Mouse (Mus musculus): Measurements from ENCODE around the gene Adamts20.

Gene Adamts20

GRCm38 (mm10) chr15:94349052-94349451 is 116.2 kb downstream of the Adamts20 start:
- DNase-seq (ENCODE audit: low read depth in 2 of 2, low spot score in 2 of 2): no peak

- no peak for DNase-seq (ENCODE audit: low read depth in 2 of 2, low spot score in 2 of 2)
These were observed 120.9 kb downstream of the Adamts20 start for GRCm38 (mm10) chr15:94344317-94344716.

DNA sequence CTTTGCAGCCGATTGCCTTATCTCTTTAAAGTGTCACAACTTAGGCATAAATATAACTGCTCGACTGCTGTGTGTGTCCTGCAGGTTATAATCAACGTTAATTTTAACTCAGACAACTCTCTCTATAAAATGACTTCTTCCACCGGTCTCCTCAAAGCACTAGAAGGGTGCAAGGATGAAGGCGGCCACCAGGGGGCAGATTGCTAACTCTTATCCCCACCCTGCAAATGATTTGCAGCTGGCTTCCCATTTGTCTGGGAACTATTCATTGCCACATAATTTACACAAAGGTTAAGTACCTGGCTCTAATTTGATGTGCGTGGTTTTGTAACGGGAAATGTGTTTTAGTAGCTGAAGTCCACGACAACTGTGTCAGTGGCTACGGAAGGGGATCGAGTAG is 122.9 kb downstream of the Adamts20 start:
- DNase-seq (ENCODE audit: low read depth in 2 of 2, low spot score in 2 of 2): peak; percentile 64 to 67

DNA sequence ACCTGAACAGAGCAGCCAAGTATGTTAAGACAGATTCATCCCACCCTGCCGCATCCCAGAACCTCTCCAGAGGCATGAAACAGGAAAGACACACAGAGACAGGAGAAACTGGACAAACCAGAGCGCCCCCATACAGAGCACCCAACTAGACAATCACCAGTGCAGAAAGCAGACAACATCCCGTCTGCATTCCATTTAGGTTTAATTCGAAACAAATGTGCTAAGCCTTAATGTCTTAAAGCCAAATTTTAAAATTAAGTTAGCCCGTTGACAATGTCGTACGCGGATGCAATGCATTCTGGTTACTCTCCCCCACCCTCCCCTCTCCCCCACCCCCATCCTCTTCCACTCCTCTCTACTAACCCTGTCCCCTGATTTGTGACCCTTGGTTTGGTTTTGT is 126.2 kb downstream of the Adamts20 start:
- no peak for DNase-seq (ENCODE audit: low read depth in 2 of 2, low spot score in 2 of 2)

- no peak for DNase-seq (ENCODE audit: low read depth in 2 of 2, low spot score in 2 of 2)
These were observed 130.6 kb downstream of the Adamts20 start for GRCm38 (mm10) chr15:94334586-94334985.

GRCm38 (mm10) chr15:94326626-94327025 is 138.6 kb downstream of the Adamts20 start:
- no peak for DNase-seq (ENCODE audit: low read depth in 2 of 2, low spot score in 2 of 2)

GRCm38 (mm10) chr15:94325509-94326181 is 139.6 kb downstream of the Adamts20 start:
- no peak for DNase-seq (ENCODE audit: low read depth in 2 of 2, low spot score in 2 of 2)

DNA sequence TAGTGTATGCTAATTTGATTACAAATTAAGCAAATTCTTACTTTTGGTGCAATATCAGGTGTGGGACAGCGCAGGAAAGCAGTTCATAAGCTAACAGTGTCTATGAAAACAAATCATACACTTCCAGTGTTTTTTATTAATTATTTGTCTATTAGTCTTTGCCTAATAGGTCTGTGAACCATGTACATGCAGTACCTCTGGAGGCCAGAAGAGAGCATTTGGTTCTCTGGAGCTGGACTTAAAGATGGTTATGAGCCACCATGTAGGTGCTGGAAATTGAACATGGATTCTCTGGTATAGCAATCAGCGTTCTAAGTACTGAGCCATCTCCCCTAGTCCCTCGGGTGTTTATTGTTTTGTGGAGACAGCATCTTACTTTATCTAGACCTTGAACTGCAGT is 149.0 kb downstream of the Adamts20 start:
- no peak for DNase-seq (ENCODE audit: low read depth in 2 of 2, low spot score in 2 of 2)

DNA sequence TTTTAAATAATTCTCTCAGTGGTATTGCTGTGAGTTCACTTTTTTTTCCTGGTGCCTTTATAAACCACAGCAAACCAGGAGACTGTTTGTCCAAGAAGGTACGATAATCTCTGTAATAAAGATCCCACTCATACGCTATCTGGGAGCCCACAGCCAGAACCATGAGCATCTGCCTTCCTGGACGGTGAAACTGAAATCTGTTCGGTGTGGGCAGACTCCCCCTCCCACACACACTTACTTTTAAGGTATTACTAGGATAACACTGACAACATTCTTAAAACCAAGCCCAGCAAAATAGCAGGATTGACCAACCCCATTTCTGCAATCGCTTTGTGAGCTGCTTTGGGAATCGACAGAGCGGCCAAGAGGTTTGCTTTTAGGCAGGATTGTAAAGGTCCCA is 155.5 kb downstream of the Adamts20 start:
- DNase-seq (ENCODE audit: low read depth in 2 of 2, low spot score in 2 of 2): no peak

- DNase-seq (ENCODE audit: low read depth in 2 of 2, low spot score in 2 of 2): no peak
These were observed 157.3 kb downstream of the Adamts20 start for GRCm38 (mm10) chr15:94307888-94308287.

DNA sequence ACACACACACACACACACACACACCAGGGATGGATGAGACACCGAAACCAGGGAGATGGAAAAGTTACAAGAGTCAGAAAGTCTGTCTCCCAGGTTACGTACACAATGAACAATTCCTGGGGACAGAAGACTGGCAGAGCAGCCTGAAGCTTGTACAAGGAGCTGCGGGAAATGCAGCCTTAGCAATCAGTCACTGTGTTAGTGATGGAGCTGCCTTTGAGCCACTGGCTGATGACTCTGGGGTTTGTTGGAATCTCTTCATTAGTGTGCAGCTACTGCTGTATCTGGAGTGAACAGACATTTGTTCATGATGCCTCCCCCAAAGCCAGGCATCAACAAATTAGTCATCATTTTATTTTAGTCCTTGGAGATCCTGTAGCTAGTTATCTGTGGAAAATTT is 162.1 kb downstream of the Adamts20 start:
- DNase-seq (ENCODE audit: low read depth in 2 of 2, low spot score in 2 of 2): no peak

- DNase-seq (ENCODE audit: low read depth in 2 of 2, low spot score in 2 of 2): no peak
These were observed 171.1 kb downstream of the Adamts20 start for GRCm38 (mm10) chr15:94294084-94294483.

- no peak for DNase-seq (ENCODE audit: low read depth in 2 of 2, low spot score in 2 of 2)
These were observed 177.2 kb downstream of the Adamts20 start for GRCm38 (mm10) chr15:94288015-94288414.

DNA sequence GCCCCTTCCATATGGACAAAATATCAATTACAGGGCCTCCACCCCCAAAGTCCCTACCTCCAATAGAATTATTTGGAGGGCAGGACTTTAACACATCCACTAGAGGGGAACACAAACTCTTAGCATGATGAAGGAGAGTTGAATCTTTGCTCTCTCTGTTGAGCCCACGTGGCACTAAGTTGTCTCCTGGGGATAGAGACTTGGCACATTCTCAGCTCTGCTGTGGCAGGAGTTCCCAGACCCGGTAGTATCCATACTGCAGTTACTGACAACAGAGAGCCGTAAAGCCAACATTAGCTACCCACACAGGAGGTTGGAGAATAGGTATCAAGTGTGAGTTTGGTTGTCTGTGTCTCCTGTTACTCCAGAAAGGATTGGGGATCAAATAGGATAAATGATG is 177.7 kb downstream of the Adamts20 start:
- no peak for DNase-seq (ENCODE audit: low read depth in 2 of 2, low spot score in 2 of 2)

- peak in 1 of 2 experiments; percentile 48 for DNase-seq (ENCODE audit: low read depth in 2 of 2, low spot score in 2 of 2)
These were observed 188.8 kb downstream of the Adamts20 start for GRCm38 (mm10) chr15:94276418-94276817.

- DNase-seq (ENCODE audit: low read depth in 2 of 2, low spot score in 2 of 2): peak; percentile 79 to 85
These were observed 199.6 kb downstream of the Adamts20 start for GRCm38 (mm10) chr15:94265630-94266029.

DNA sequence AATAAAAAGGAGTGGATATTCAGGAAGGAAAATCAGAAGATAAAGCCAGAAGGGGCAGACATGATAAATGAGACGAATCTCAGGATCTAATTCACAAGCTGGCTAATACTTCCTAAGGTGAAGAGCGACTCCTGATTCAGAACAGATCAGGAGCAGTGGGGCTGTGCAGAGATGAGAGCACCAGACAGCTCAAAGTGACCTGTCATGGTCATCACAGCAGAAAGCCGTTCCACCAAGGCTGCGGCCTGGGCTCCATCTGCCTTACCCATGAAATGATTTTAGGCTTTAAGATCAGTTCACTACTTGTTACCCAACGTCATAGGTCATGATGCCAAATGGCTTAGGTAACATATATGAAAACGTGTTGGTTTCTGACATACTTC is 200.7 kb downstream of the Adamts20 start:
- no peak for DNase-seq (ENCODE audit: low read depth in 2 of 2, low spot score in 2 of 2)

DNA sequence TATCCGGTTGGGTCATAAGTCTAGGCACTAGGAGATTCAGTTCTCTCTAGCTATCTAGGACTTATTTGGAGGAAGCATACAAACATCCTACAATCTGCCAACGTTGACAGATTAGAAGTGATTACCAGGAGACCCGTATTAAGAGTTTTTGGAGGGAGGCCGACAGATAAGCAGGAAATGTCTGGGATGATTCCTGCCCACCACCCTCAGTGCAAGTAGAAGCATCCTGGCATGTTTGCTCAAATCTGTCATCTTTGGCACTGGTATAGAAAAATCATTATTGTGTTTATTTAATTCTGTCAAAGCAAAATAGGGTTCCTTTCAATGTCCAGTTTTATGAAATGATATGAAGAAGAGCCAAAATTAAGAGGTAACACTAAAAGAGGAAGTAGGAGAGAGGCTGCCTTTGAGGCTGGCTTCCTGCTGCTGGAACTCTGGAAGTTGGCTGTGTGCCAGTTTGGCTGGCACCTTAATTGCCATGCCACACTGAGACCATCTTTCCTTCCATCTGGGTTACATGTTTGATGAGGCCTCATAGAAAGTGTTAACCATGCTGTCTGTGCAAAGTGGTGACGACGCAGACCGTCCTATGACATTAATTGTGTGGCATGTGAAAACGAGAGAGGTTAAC is 201.2 kb downstream of the Adamts20 start:
- no peak for DNase-seq (ENCODE audit: low read depth in 2 of 2, low spot score in 2 of 2)

GRCm38 (mm10) chr15:94263241-94263640 is 202.0 kb downstream of the Adamts20 start:
- no peak for DNase-seq (ENCODE audit: low read depth in 2 of 2, low spot score in 2 of 2)

DNA sequence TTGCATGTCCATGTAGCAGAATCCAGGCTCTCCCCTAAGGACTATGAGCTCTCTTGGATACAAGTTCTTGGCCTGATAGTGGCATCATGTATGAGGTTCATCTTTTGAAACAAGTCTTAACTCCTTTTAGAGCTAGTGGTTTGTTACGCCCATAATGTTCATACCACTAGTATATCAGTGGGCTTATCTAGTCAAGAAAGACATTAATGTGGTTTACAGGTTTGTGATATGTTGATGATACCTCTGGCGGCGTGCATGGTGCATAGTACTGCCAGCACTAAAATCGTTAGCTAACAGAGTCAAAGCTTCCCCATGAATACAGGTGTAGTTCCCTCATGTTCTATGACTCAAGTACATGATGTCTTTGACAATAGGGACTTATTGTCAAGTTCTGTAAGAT is 205.7 kb downstream of the Adamts20 start:
- no peak for DNase-seq (ENCODE audit: low read depth in 2 of 2, low spot score in 2 of 2)

- no peak for DNase-seq (ENCODE audit: low read depth in 2 of 2, low spot score in 2 of 2)
These were observed 209.7 kb downstream of the Adamts20 start for GRCm38 (mm10) chr15:94255538-94255937.

DNA sequence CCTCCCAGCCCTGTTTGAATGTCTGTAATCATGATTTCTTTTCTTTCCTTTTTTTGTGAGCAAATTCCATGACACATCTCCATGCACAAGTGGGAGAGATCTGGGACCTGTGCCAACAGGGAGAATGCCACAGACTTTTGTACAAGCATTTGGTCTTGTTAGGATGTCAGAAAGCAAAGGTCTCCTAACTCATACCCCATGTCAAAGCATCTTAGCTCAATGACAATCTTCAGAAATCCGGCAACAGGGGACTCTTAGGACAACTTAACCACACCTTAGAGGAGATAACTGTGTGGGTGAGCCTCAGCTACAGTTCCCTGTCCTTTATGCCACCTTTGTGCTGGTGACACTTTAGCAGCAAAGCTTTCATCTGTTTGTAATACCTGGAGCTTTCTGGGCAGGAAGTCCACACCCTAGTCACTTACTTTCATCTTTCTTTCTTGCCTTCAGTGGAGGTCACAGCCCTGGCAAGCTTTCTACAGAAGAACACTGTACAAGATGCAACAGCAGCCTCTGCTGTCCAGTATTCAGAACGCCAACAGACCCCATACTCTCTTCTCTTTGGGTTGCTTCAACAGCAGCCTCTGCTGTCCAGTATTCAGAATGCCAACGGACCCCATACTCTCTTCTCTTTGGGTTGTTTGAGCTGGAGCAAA is 210.2 kb downstream of the Adamts20 start:
- peak; percentile 47 to 50 for DNase-seq (ENCODE audit: low read depth in 2 of 2, low spot score in 2 of 2)
